Mouse (Mus musculus) neural tube, embryonic 12.5 days (tissue): ENCODE results near the gene Rtn4. TPM values are rescaled to one million over a fixed set of nuclear protein-coding genes. Genes with fewer than 3 reads are reported as not detected.

Experiments used
- ATAC-seq: fragments of 200-750 bp; cut with Nextera tagmentation; 2 replicates; pipeline ENCODE4 v1.8.0; 2017; ENCODE audit warnings: low read depth, mild to moderate bottlenecking, moderate TSS enrichment, moderate library complexity; ENCODE audit not compliant: low FRiP score
- H3K27ac ChIP-seq: fragments of 300-500 bp; sonication (generic); 2 replicates; pipeline ENCODE4 v1.5.1; 2016
- H3K27me3 ChIP-seq: fragments of 300-500 bp; sonication (generic); replicated peaks from 2 replicates; pipeline ENCODE4 v1.6.1; 2016; ENCODE audit warnings: mild to moderate bottlenecking
- H3K36me3 ChIP-seq: fragments of 300-500 bp; sonication (generic); 2 replicates; pipeline ENCODE4 v1.6.1; 2016; ENCODE audit warnings: mild to moderate bottlenecking
- H3K4me1 ChIP-seq: fragments of 300-500 bp; sonication (generic); 2 replicates; pipeline ENCODE4 v1.6.1; 2016
- H3K4me2 ChIP-seq: fragments of 300-500 bp; sonication (generic); replicated peaks from 2 replicates; pipeline ENCODE4 v1.6.1; 2016; ENCODE audit warnings: mild to moderate bottlenecking
- H3K4me3 ChIP-seq: fragments of 300-500 bp; sonication (generic); 2 replicates; pipeline ENCODE4 v1.5.1; 2016
- H3K9ac ChIP-seq: fragments of 300-500 bp; sonication (generic); 2 replicates; pipeline ENCODE4 v1.6.1; 2016; ENCODE audit warnings: mild to moderate bottlenecking
- H3K9me3 ChIP-seq: fragments of 300-500 bp; sonication (generic); 2 replicates; pipeline ENCODE4 v1.6.1; 2016; ENCODE audit warnings: mild to moderate bottlenecking
- WGBS: fragments of 180-500 bp; shearing (Covaris S2); methylation state at CpG from one replicate; pipeline ENCODE4 v1.1.7; 2016; 5-methylcytosine and 5-hydroxymethylcytosine counted together
- polyA plus RNA-seq: library from polyadenylated mRNA; unstranded; fragments of >200 nt; fragmentation: Nextera tagmentation; extraction: Ambion mirVana; gene quantifications from 2 replicates; pipeline ENCODE4 v1.2.1, GENCODE M21; 2016

Rtn4 gene
- polyA plus RNA-seq, 1 experiment from 2014 or later, result 120 TPM

DNA sequence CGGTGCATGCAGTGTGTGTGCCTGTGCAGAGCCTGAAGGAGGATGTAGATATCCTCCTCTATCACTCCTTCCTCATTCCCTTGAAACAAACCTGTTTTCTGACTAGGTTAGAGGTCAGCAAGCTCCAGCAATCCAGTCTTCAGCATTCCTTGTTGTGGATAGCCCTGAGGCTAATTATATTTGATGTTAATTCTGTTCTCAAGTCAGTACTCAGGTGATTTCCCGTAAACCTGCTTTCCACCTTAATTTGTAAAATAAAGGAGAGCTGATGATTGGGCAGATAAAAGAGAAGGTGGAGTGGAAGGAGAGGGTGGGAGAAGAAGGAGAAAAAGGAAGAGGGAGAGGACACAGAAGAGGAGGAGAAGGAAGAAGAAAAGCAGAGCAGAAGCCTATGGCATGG is 8.5 kb upstream of the Rtn4 start:
- Histone ChIP-seq H3K9me3 (no peaks in the 10 kb centered on the region), H3K27ac (no peak overlapping the region), H3K4me1 (no peaks in the 10 kb centered on the region), H3K27me3 (no peaks in the 10 kb centered on the region), H3K36me3 (no peaks in the 10 kb centered on the region), H3K4me2 (no peak overlapping the region), H3K9ac (no peak overlapping the region), H3K4me3 (no peak overlapping the region)
- no peak for ATAC-seq
- WGBS, result 91% methylated on average over 2 of the region's 2 CpGs

DNA sequence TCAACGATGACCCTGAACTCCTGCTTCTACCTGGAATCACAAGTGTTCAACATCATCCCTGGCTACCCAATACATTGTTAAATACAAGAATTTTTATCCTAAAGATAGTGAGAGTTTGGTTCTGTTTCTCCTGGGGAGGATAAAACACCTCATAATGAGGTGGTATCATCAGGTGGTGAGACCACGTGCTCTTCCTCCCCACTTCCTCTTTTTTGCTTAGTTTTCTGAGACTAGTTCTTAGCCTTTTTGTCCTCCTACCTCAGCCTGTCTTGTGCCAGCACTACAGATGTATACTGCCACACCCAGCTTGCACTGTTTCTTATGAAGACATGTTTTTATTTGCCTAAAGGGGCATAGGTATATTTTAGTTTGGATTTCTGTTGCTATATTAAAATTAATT is 6.6 kb upstream of the Rtn4 start:
- Histone ChIP-seq H3K4me2 (no peak overlapping the region), H3K9me3 (no peaks in the 10 kb centered on the region), H3K36me3 (no peaks in the 10 kb centered on the region), H3K27me3 (no peaks in the 10 kb centered on the region), H3K4me1 (no peaks in the 10 kb centered on the region), H3K27ac (no peak overlapping the region), H3K9ac (no peak overlapping the region), H3K4me3 (no peak overlapping the region)
- 79% methylated on average over 2 of the region's 2 CpGs for WGBS
- ATAC-seq, result no peak

GRCm38 (mm10) chr11:29691556-29691955 is 1.2 kb upstream of the Rtn4 start:
- no peaks in the 10 kb centered on the region for H3K9me3 ChIP-seq
- no peaks in the 10 kb centered on the region for H3K27me3 ChIP-seq
- ATAC-seq, result no peak
- H3K4me3 ChIP-seq, result no peak overlapping the region
- WGBS, result 88% methylated on average over 1 of the region's 1 CpGs
- no peak overlapping the region for H3K27ac ChIP-seq
- no peak overlapping the region for H3K9ac ChIP-seq
- H3K36me3 ChIP-seq, result no peaks in the 10 kb centered on the region
- H3K4me2 ChIP-seq, result no peak overlapping the region
- peaks cover under 1% of the 10 kb centered on the region; the same call in 1 of the 2 replicates for H3K4me1 ChIP-seq

- Histone ChIP-seq H3K36me3 (no peaks in the 10 kb centered on the region), H3K9me3 (no peaks in the 10 kb centered on the region), H3K4me1 (peaks cover 7% of the 10 kb centered on the region; the same call in 1 of the 2 replicates), H3K27ac (no peak overlapping the region), H3K4me3 (peak overlapping the region; percentile 98), H3K9ac (no peak overlapping the region), H3K27me3 (no peaks in the 10 kb centered on the region), H3K4me2 (0 out of 2 replicates have a peak overlapping the region, but pooled peaks have one; percentile 64)
- WGBS, result 27% methylated on average over 12 of the region's 12 CpGs
- no peak for ATAC-seq
Measured at GRCm38 (mm10) chr11:29692111-29692682, 550 bp upstream of the Rtn4 start.

GRCm38 (mm10) chr11:29693576-29694410 is 1.0 kb downstream of the Rtn4 start:
- Histone ChIP-seq H3K4me1 (peaks cover 10% of the 10 kb centered on the region; the same call in 1 of the 2 replicates), H3K4me3 (peak overlapping the region; percentile 98)

GRCm38 (mm10) chr11:29694754-29695153 is 2.0 kb downstream of the Rtn4 start:
- Histone ChIP-seq H3K9me3 (no peaks in the 10 kb centered on the region), H3K27ac (no peak overlapping the region), H3K4me1 (peaks cover 10% of the 10 kb centered on the region; the same call in 1 of the 2 replicates), H3K36me3 (no peaks in the 10 kb centered on the region), H3K27me3 (no peaks in the 10 kb centered on the region), H3K9ac (no peak overlapping the region), H3K4me3 (no peak overlapping the region), H3K4me2 (no peak overlapping the region)
- no peak for ATAC-seq

More at GRCm38 (mm10) chr11:29693576-29694410, 1.0 kb downstream of the Rtn4 start:
- peak overlapping the region; percentile 98 for H3K9ac ChIP-seq
- no peaks in the 10 kb centered on the region for H3K36me3 ChIP-seq
- peak overlapping the region; percentile 64 for H3K4me2 ChIP-seq
- peak overlapping the region; percentile 96 for H3K27ac ChIP-seq
- no peaks in the 10 kb centered on the region for H3K27me3 ChIP-seq
- ATAC-seq, result peak; percentile 96
- H3K9me3 ChIP-seq, result no peaks in the 10 kb centered on the region
- WGBS, result under 1% methylated on average over 53 of the region's 53 CpGs

- Histone ChIP-seq H3K36me3 (peaks cover 10% of the 10 kb centered on the region), H3K4me3 (no peak overlapping the region), H3K4me2 (no peak overlapping the region), H3K27ac (no peak overlapping the region), H3K9ac (no peak overlapping the region), H3K4me1 (no peaks in the 10 kb centered on the region), H3K27me3 (no peaks in the 10 kb centered on the region), H3K9me3 (no peaks in the 10 kb centered on the region)
- no peak for ATAC-seq
- 86% methylated on average over 3 of the region's 3 CpGs for whole genome bisulfite sequencing
Measured at GRCm38 (mm10) chr11:29702721-29703120, 10.0 kb downstream of the Rtn4 start.

GRCm38 (mm10) chr11:29705263-29705662 is 12.5 kb downstream of the Rtn4 start:
- Histone ChIP-seq H3K27ac (no peak overlapping the region), H3K27me3 (no peaks in the 10 kb centered on the region), H3K4me2 (no peak overlapping the region), H3K9me3 (no peaks in the 10 kb centered on the region), H3K4me3 (no peak overlapping the region), H3K36me3 (peaks cover 21% of the 10 kb centered on the region), H3K9ac (no peak overlapping the region), H3K4me1 (no peaks in the 10 kb centered on the region)
- ATAC-seq, result no peak

DNA sequence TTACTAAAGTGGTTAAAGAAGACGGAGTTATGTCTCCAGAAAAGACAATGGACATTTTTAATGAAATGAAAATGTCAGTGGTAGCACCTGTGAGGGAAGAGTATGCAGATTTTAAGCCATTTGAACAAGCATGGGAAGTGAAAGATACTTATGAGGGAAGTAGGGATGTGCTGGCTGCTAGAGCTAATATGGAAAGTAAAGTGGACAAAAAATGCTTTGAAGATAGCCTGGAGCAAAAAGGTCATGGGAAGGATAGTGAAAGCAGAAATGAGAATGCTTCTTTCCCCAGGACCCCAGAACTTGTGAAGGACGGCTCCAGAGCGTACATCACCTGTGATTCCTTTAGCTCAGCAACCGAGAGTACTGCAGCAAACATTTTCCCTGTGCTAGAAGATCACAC is 14.1 kb downstream of the Rtn4 start:
- H3K27ac ChIP-seq, result no peak overlapping the region
- no peak overlapping the region for H3K4me3 ChIP-seq
- H3K4me1 ChIP-seq, result no peaks in the 10 kb centered on the region

DNA sequence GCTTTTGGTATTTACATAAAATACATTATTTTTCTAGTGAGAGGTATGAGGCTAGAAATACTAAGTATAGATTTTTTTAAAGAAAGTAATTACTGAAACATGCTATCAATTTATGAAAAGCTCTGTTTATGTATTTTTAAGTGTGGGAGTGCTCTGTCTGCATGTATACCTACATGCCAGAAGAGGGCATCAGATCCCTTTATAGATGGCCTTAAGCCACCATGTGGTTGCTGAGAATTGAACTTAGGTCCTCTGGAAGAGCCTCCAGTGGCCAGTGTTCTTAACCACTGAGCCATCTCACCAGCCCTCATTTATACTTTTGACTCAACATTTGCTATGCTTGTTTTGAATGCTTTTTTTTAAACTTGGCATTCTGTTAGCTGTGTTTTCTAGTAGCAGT is 16.8 kb downstream of the Rtn4 start:
- Histone ChIP-seq H3K4me3 (no peak overlapping the region), H3K36me3 (peaks cover 21% of the 10 kb centered on the region), H3K4me2 (no peak overlapping the region), H3K27me3 (no peaks in the 10 kb centered on the region), H3K9ac (no peak overlapping the region), H3K27ac (no peak overlapping the region), H3K9me3 (no peaks in the 10 kb centered on the region), H3K4me1 (no peaks in the 10 kb centered on the region)
- no peak for ATAC-seq

More for the DNA sequence above, 14.1 kb downstream of the Rtn4 start:
- no peak for ATAC-seq
- Histone ChIP-seq H3K36me3 (peaks cover 21% of the 10 kb centered on the region), H3K9ac (no peak overlapping the region), H3K27me3 (no peaks in the 10 kb centered on the region), H3K4me2 (no peak overlapping the region), H3K9me3 (no peaks in the 10 kb centered on the region)
- WGBS, result 93% methylated on average over 4 of the region's 4 CpGs

DNA sequence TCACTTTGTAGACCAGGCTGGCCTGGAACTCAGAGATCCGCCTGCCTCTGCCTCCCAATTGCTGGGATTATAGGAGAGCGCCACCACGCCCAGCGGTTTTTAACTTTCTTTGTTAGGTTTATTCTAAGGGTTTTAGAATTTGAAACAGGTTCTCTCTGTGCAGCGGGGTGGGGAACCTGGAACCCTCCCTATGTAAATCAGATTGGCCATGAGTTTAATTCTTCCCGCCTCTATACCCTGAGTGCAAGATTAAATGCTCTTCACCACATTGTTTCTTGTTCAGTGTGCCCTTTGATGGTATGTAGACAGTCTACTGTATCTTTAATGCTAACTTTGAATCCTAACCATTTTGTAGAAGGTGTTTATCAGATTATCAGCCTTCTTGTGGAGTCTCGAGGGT is 21.4 kb downstream of the Rtn4 start:
- Histone ChIP-seq H3K4me1 (no peaks in the 10 kb centered on the region), H3K27me3 (no peaks in the 10 kb centered on the region), H3K36me3 (no peaks in the 10 kb centered on the region; the same call in 1 of the 2 replicates), H3K27ac (no peak overlapping the region), H3K4me2 (no peak overlapping the region), H3K4me3 (no peak overlapping the region), H3K9me3 (no peaks in the 10 kb centered on the region), H3K9ac (no peak overlapping the region)
- no peak for ATAC-seq
- 88% methylated on average over 7 of the region's 7 CpGs for WGBS

- Histone ChIP-seq H3K9ac (no peak overlapping the region), H3K36me3 (no peaks in the 10 kb centered on the region; the same call in 1 of the 2 replicates), H3K4me2 (no peak overlapping the region), H3K9me3 (no peaks in the 10 kb centered on the region), H3K27me3 (no peaks in the 10 kb centered on the region), H3K27ac (no peak overlapping the region), H3K4me3 (no peak overlapping the region), H3K4me1 (no peaks in the 10 kb centered on the region)
- ATAC-seq, result no peak
- 95% methylated on average over 2 of the region's 2 CpGs for WGBS
Measured at GRCm38 (mm10) chr11:29714789-29715188, 22.0 kb downstream of the Rtn4 start.
